Mouse (Mus musculus): ENCODE results near the gene Agap3. TPM values are rescaled to one million over a fixed set of nuclear protein-coding genes. Genes with fewer than 3 reads are reported as not detected.

The Agap3 gene
- 24.6 and 28.8 TPM in 2 replicates for polyA plus RNA-seq (2014; fragmentation: Nextera tagmentation; extraction: Ambion mirVana)

DNA sequence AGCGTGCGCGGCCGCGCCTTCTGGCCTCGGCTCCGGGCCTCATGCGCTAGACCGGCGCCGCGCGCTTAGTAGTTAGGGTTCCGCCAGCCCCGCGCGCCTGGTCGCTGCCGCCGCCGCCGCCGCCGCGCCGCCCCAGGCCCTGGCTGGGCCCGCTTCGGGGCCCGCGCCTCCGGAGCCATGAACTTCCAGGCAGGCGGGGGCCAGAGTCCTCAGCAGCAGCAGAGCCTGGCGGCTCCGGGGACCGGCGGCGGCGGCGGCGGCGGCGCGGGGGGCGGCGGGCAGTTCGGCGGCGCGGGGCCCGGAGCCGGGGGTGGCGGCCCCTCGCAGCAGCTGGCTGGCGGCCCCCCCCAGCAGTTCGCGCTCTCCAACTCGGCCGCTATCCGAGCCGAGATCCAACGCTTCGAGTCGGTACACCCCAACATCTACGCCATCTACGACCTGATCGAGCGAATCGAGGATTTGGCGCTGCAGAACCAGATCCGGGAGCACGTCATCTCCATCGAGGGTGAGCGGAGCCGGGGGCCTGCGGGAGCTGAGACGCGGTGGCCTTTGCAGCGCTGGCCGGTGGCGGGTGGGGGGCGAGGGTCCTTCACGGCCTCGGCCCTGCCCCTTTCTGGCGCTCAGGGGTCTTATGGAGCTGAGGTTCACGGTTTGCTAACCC is at the start of gene Agap3:
TSS of gene Agap3 (plus strand) at position 148 of the 661 bp plus-strand sequence.
- peak within 1 kb of the TSS; percentile 79 for H3K4me2 ChIP-seq
- peaks cover 44% of the 10 kb centered on the region for H3K4me1 ChIP-seq (ENCODE audit: control insufficient read depth, insufficient read depth, low read length)
- no peak; the same call in 1 of the 2 replicates for ATAC-seq (replicated peaks; ENCODE audit: insufficient number of reproducible peaks, low FRiP score, low TSS enrichment)
- H3K36me3 ChIP-seq (ENCODE audit: control insufficient read depth, insufficient read depth, low read length) = no peaks in the 10 kb centered on the region
- peak within 1 kb of the TSS; percentile 86 for H3K4me3 ChIP-seq (ENCODE audit: low read depth, low read length)
- 0% methylated on average over 67 of the region's 85 CpGs for WGBS (ENCODE audit: insufficient replicate concordance)
- no peaks in the 10 kb centered on the region for H3K27me3 ChIP-seq (ENCODE audit: control insufficient read depth, insufficient read depth, low read length)
- no peaks in the 10 kb centered on the region for H3K9me3 ChIP-seq (replicated peaks; ENCODE audit: control insufficient read depth, low read length)
- H3K27ac ChIP-seq (ENCODE audit: low read depth, low read length) = peak within 1 kb of the TSS; percentile 89
- peak within 1 kb of the TSS; percentile 88 for H3K9ac ChIP-seq (ENCODE audit: low read depth, low read length)

DNA sequence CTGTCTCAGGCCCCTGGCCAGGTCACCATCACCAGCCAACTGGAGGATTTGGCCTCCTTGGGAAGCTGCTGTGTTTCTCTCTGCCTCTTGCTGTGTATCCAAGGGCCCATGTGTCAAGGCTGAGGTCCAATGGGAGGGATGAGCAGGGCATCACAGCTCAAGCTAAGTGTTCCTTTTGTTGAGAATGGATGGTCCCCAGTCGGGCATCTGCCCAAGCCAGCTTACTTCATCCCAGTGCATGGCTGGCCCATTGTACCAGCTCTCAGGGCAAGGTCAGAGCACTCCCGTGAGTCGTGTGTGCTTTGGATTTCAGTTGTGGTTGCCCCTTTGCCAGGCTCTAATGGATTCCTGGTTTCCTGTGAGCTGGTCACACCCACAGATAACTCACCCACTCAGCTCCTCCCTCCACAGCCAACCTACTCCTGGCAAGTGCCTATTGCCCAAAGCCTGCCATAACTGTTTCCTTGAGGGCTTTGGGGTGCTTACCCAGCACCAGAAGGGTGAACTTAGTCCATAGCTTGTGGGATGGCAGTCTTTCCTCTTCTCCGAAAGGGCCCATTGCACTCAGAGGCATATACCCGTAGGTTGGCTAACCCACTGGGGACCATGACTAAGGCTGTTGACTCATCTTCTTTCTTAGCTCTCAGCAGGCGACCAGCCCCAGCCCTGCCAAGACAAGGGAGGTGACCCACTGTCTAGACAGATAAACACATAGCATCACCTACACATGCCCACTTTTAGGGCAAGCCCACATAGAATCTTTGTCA is 47.2 kb upstream of the Agap3 start:
- no peaks in the 10 kb centered on the region for H3K9me3 ChIP-seq (replicated peaks; ENCODE audit: control insufficient read depth, low read length)
- peaks cover 6% of the 10 kb centered on the region for H3K36me3 ChIP-seq (ENCODE audit: control insufficient read depth, insufficient read depth, low read length)
- WGBS (ENCODE audit: insufficient replicate concordance) = 74% methylated on average over 6 of the region's 6 CpGs
- no peaks in the 10 kb centered on the region for H3K27me3 ChIP-seq (ENCODE audit: control insufficient read depth, insufficient read depth, low read length)
- H3K27ac ChIP-seq (ENCODE audit: low read depth, low read length) = no peak overlapping the region
- H3K4me1 ChIP-seq (ENCODE audit: control insufficient read depth, insufficient read depth, low read length) = no peaks in the 10 kb centered on the region
- ATAC-seq (replicated peaks; ENCODE audit: insufficient number of reproducible peaks, low FRiP score, low TSS enrichment) = no peak
- no peak overlapping the region for H3K9ac ChIP-seq (ENCODE audit: low read depth, low read length)
- no peak overlapping the region for H3K4me2 ChIP-seq
- no peak overlapping the region for H3K4me3 ChIP-seq (ENCODE audit: low read depth, low read length)

DNA sequence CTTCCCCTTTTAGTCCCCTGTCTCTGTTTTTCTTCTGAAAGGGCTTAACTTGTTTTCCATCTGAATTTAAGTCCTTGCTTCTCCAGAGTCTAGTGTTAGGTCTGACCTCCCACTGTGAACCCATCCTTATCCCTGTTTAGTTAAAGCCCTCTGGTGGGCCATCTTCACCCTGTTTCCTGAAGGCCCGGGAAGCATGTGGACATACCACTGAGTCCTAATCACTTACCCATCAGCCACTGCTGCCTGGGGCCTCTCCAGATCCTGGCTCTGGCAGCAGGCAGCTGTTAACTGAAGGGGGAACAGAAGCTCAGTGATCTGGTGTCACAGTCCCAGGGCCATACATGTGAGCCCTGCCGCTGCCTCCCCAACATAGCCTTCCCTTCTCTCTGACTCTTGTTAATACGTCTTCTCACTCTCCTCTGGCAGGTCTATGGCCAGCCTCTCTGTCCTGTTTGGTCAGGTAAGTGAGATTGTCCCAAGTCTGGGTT is 46.5 kb upstream of the Agap3 start:
- peaks cover 6% of the 10 kb centered on the region for H3K36me3 ChIP-seq (ENCODE audit: control insufficient read depth, insufficient read depth, low read length)
- no peak overlapping the region for H3K27ac ChIP-seq (ENCODE audit: low read depth, low read length)
- H3K27me3 ChIP-seq (ENCODE audit: control insufficient read depth, insufficient read depth, low read length) = no peaks in the 10 kb centered on the region
- no peak for ATAC-seq (replicated peaks; ENCODE audit: insufficient number of reproducible peaks, low FRiP score, low TSS enrichment)
- no peaks in the 10 kb centered on the region for H3K4me1 ChIP-seq (ENCODE audit: control insufficient read depth, insufficient read depth, low read length)
- WGBS (ENCODE audit: insufficient replicate concordance) = 61% methylated on average over 3 of the region's 3 CpGs
- no peak overlapping the region for H3K9ac ChIP-seq (ENCODE audit: low read depth, low read length)
- H3K4me2 ChIP-seq = no peak overlapping the region
- H3K9me3 ChIP-seq (replicated peaks; ENCODE audit: control insufficient read depth, low read length) = no peaks in the 10 kb centered on the region
- H3K4me3 ChIP-seq (ENCODE audit: low read depth, low read length) = no peak overlapping the region

DNA sequence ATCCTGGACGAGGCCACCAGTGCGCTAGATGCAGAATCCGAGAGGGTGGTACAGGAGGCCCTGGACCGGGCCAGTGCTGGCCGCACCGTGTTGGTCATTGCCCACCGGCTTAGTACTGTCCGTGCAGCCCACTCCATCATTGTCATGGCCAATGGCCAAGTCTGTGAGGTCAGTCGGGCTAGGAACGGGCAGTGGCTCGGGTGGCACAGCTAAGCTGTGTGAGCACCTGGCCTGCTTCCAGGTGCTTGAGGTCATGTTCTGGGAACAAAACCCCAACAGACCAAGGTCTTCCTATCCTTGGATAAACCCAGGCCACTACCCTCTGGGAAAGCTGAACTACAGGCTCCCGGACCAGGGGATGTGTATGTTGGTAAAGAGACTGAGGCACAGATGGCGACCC is 43.3 kb upstream of the Agap3 start:
- no peaks in the 10 kb centered on the region for H3K9me3 ChIP-seq (replicated peaks; ENCODE audit: control insufficient read depth, low read length)
- ATAC-seq (replicated peaks; ENCODE audit: insufficient number of reproducible peaks, low FRiP score, low TSS enrichment) = no peak
- 92% methylated on average over 13 of the region's 13 CpGs for WGBS (ENCODE audit: insufficient replicate concordance)
- H3K27ac ChIP-seq (ENCODE audit: low read depth, low read length) = no peak overlapping the region
- peaks cover 3% of the 10 kb centered on the region for H3K27me3 ChIP-seq (ENCODE audit: control insufficient read depth, insufficient read depth, low read length)
- no peak overlapping the region for H3K9ac ChIP-seq (ENCODE audit: low read depth, low read length)
- no peak overlapping the region for H3K4me2 ChIP-seq
- no peaks in the 10 kb centered on the region for H3K4me1 ChIP-seq (ENCODE audit: control insufficient read depth, insufficient read depth, low read length)
- peaks cover 6% of the 10 kb centered on the region; the same call in 1 of the 2 replicates for H3K36me3 ChIP-seq (ENCODE audit: control insufficient read depth, insufficient read depth, low read length)
- no peak overlapping the region for H3K4me3 ChIP-seq (ENCODE audit: low read depth, low read length)

DNA sequence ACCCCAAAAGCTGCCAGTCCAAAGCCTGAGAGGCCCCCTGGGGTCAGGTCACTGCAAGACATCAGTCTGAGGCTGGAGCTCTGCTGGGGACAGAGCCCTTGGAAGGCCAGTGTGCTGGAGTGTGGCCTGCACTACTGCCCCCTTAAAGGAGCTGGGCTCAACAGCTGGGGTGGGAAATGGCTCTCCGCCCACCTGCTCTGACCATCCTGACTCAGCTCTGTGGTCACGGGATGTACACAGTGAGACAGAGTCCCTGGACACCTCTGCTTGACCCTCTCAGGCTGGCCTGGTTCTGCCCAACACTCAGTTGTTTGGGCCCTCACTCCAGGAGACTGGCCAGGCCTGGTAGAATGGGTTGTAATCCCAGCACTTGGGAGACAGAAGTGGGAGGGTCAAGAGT is 42.5 kb upstream of the Agap3 start:
- no peak overlapping the region for H3K4me3 ChIP-seq (ENCODE audit: low read depth, low read length)
- no peak overlapping the region for H3K4me2 ChIP-seq
- no peaks in the 10 kb centered on the region for H3K4me1 ChIP-seq (ENCODE audit: control insufficient read depth, insufficient read depth, low read length)
- H3K36me3 ChIP-seq (ENCODE audit: control insufficient read depth, insufficient read depth, low read length) = peaks cover 6% of the 10 kb centered on the region; the same call in 1 of the 2 replicates
- H3K9me3 ChIP-seq (replicated peaks; ENCODE audit: control insufficient read depth, low read length) = no peaks in the 10 kb centered on the region
- no peak overlapping the region for H3K27ac ChIP-seq (ENCODE audit: low read depth, low read length)
- WGBS (ENCODE audit: insufficient replicate concordance) = 69% methylated on average over 2 of the region's 2 CpGs
- no peak overlapping the region for H3K9ac ChIP-seq (ENCODE audit: low read depth, low read length)
- H3K27me3 ChIP-seq (ENCODE audit: control insufficient read depth, insufficient read depth, low read length) = peaks cover 11% of the 10 kb centered on the region
- ATAC-seq (replicated peaks; ENCODE audit: insufficient number of reproducible peaks, low FRiP score, low TSS enrichment) = no peak

DNA sequence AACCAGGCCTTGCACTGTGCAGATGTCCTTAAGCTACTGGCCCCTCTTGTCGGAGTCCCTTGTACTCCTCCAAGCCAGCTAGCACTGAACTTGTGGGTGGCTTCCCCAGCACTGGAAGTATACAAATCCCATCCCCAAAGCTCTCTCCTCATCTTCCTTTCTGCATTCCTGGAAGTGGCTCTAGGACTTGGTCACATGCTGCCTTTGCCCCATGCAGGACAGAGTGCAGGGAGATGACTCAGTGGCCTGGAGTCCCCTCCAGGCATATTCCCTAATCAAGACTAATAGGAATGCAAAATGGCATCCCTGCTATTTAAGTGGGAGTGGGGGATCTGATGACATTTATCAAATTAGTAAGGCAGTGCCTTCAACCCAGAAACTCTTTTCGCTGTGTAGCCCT is 39.9 kb upstream of the Agap3 start:
- Histone ChIP-seq H3K27me3 (ENCODE audit: control insufficient read depth, insufficient read depth, low read length) (peaks cover 14% of the 10 kb centered on the region), H3K9ac (ENCODE audit: low read depth, low read length) (no peak overlapping the region), H3K9me3 (replicated peaks; ENCODE audit: control insufficient read depth, low read length) (no peaks in the 10 kb centered on the region), H3K4me1 (ENCODE audit: control insufficient read depth, insufficient read depth, low read length) (0 out of 2 replicates have a peak, but pooled peaks cover 3% of the 10 kb centered on the region), H3K4me3 (ENCODE audit: low read depth, low read length) (no peak overlapping the region), H3K4me2 (no peak overlapping the region), H3K27ac (ENCODE audit: low read depth, low read length) (no peak overlapping the region), H3K36me3 (ENCODE audit: control insufficient read depth, insufficient read depth, low read length) (no peaks in the 10 kb centered on the region)
- WGBS (ENCODE audit: insufficient replicate concordance) = 75% methylated on average over 2 of the region's 2 CpGs
- no peak for ATAC-seq (replicated peaks; ENCODE audit: insufficient number of reproducible peaks, low FRiP score, low TSS enrichment)

DNA sequence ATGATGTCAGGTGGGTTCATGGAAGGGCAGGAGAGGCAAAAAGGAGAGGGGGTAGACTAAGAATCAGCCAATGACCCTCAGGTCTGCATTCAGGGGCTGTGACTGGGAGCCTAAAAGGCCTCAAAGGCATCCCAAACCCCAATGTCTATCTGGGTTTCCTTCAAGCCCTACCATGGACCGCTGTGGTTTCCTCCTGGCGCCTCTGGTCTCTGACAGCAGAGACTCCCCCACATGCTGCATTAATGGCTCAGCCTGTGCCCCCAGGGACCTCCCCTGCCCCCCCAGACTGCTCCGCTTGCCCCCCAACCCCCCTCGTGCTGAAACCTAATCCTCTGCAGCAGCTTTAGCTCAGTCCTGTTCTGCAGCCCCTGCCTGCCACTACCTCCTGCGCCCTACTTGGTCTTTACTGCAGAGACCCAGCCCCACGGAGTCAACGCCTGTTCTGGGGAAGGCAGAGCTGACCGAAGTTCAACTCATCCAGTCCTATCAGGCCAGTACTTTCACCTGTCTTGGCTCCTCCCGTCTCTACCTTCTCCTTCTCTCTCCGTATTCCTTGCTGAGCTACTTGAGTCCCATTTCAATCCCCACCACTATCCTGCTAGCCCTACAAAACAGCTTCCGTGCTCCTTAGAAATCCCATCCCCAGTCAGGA is 38.8 kb upstream of the Agap3 start, which contains the start of gene Asic3:
TSS of gene Asic3 (plus strand) at position 351 of the 652 bp plus-strand sequence.
- WGBS (ENCODE audit: insufficient replicate concordance) = 39% methylated on average over 11 of the region's 11 CpGs
- no peak within 1 kb of the TSS for H3K27ac ChIP-seq (ENCODE audit: low read depth, low read length)
- no peaks in the 10 kb centered on the region for H3K9me3 ChIP-seq (replicated peaks; ENCODE audit: control insufficient read depth, low read length)
- no peak within 1 kb of the TSS for H3K4me3 ChIP-seq (ENCODE audit: low read depth, low read length)
- no peak within 1 kb of the TSS for H3K4me2 ChIP-seq
- no peak within 1 kb of the TSS for H3K9ac ChIP-seq (ENCODE audit: low read depth, low read length)
- peaks cover 14% of the 10 kb centered on the region for H3K27me3 ChIP-seq (ENCODE audit: control insufficient read depth, insufficient read depth, low read length)
- no peaks in the 10 kb centered on the region for H3K36me3 ChIP-seq (ENCODE audit: control insufficient read depth, insufficient read depth, low read length)
- no peak for ATAC-seq (replicated peaks; ENCODE audit: insufficient number of reproducible peaks, low FRiP score, low TSS enrichment)
- H3K4me1 ChIP-seq (ENCODE audit: control insufficient read depth, insufficient read depth, low read length) = 0 out of 2 replicates have a peak, but pooled peaks cover 3% of the 10 kb centered on the region

DNA sequence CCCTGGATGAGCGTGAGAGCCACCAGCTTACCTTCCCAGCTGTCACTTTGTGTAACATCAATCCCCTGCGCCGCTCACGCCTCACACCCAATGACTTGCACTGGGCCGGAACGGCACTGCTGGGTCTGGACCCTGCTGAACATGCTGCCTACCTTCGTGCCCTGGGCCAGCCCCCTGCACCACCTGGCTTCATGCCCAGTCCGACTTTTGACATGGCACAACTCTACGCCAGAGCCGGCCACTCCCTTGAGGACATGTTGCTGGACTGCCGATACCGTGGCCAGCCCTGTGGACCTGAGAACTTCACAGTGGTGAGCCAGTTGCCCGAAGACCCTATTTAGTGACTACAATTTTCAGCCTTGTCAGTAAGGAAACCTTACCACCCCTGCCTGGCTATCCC is 38.0 kb upstream of the Agap3 start:
- H3K4me1 ChIP-seq (ENCODE audit: control insufficient read depth, insufficient read depth, low read length) = 0 out of 2 replicates have a peak, but pooled peaks cover 3% of the 10 kb centered on the region
- WGBS (ENCODE audit: insufficient replicate concordance) = 77% methylated on average over 13 of the region's 13 CpGs
- no peak overlapping the region for H3K4me2 ChIP-seq

More for the DNA sequence above, 38.0 kb upstream of the Agap3 start:
- H3K4me3 ChIP-seq (ENCODE audit: low read depth, low read length) = no peak overlapping the region
- no peak for ATAC-seq (replicated peaks; ENCODE audit: insufficient number of reproducible peaks, low FRiP score, low TSS enrichment)
- H3K27ac ChIP-seq (ENCODE audit: low read depth, low read length) = no peak overlapping the region
- peaks cover 14% of the 10 kb centered on the region for H3K27me3 ChIP-seq (ENCODE audit: control insufficient read depth, insufficient read depth, low read length)
- H3K9me3 ChIP-seq (replicated peaks; ENCODE audit: control insufficient read depth, low read length) = no peaks in the 10 kb centered on the region
- no peaks in the 10 kb centered on the region for H3K36me3 ChIP-seq (ENCODE audit: control insufficient read depth, insufficient read depth, low read length)
- H3K9ac ChIP-seq (ENCODE audit: low read depth, low read length) = no peak overlapping the region

Data from heart, embryonic 11.5 days (tissue).